Mouse (Mus musculus): Measurements from ENCODE around the gene Hoxd9.

DNA sequence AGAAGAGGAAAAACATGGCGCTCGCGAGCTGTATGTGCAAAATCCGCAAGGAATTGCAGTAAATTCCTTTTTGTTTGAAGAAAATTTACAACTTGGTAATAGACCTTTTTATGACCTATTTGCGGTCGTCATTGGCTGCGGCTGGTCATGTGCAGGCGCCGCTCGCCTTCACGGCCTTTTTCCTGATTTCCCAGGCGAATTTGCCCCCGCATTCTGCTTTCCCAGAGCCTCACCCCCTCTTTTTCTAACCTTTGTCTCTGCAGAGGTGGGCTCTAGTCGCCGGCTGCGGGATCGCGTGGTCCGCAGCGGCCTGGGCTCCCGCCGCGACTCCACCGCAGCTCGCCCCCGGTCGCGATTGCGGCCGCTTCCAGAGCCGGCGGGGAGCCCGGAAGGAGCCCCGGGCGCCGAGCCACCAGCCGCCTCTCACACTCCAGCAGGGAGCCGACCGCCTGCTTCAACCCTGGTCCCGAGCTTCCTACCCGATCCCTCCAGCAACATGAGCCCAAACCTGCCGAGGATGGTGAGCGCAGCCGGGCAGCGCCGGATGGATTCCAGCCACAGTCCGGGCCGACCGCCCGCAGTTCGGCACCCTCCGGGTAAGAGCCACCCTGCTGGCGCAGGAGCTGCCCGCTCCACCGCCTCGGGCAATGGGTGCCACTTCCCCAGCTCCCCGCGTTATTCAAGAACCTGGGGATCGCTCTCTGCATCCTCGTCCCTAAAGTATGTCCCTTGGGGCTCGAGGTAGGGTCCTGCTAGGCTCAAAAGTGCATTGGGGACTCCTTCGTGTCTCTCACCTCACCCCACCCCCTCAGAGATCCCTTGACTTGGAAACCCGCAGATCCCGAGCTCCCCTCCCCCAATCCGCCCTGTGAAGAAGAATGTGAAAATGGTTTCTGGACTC, 14.4 kb downstream of the Hoxd9 start, which contains the start of the genes Hoxd3 and Hoxd4:
- TF ChIP-seq GATA1 (IDR thresholded peaks at IDR 0.05; ENCODE audit: borderline replicate concordance, low read length) (no peak), FLI1 (IDR thresholded peaks at IDR 0.05; ENCODE audit: low read length) (no peak)

All from megakaryocyte, embryonic 14.5 days (primary cell).